Mouse (Mus musculus): ENCODE measurements around the gene Tbc1d22b.
"Not testable (repeated sequence)": the region's sequence is repeated elsewhere in the genome, so short reads cannot be mapped to it uniquely, and the experiment has no call there.

Tbc1d22b gene

DNA sequence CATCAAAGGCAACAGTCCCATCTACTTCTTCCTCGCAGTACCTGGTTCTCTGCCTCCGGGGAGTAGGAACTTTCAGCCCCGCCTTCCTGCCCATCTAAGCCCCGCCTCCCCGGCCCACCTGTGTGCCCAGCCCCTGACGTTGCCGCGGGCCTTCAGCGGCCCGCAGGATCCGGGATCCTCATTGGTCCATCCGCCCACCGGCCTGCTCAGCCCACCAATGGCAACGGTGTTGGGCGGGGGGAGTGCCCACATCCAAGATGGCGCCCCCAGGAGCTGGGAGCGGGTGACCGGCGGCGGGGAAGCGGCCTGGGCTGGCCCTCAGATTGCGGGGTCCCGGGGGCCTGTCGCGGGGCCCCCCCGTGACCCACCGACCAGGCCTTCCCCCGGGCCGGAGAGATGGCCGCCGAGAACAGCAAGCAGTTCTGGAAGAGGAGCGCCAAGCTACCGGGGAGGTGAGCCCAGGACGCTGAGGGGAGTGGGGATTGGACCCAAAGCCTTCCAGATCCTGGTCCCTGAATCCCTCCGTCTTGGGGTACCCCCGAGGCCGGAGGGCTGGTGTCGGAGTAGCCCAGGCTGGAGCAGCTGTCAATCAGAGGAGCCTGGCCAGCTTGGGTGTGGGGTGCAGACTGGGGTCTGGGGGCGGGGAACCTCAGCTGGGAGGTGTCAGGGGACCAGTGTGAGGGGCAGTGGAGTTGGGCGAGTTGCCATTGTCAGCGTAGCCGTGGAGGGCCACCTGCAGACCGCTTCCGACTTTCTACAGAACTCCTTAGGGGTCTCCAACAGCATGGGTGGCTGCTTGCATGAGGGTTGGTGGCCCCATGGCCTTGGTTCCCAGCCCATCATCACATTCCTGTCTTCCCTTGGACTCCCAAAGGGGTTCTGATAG, at the start of gene Tbc1d22b, which contains the start of gene Gm17657:
TSS of gene Tbc1d22b (plus strand) at position 243 of the 886 bp plus-strand sequence.
TSS of gene Gm17657 (minus strand) at position 96 of the 886 bp plus-strand sequence.
- DNase-seq (ENCODE audit: low spot score): peak; percentile 85

- no peak for DNase-seq (ENCODE audit: low spot score)
Measured at GRCm38 (mm10) chr17:29500243-29500740, 49.3 kb upstream of the Tbc1d22b start.

- no peak for DNase-seq (ENCODE audit: low spot score)
Measured at GRCm38 (mm10) chr17:29500802-29501469, 48.6 kb upstream of the Tbc1d22b start.

- DNase-seq (ENCODE audit: low spot score): no peak
Measured at GRCm38 (mm10) chr17:29502005-29502668, 47.4 kb upstream of the Tbc1d22b start.

- no peak for DNase-seq (ENCODE audit: low spot score)
Measured at GRCm38 (mm10) chr17:29502669-29503665, 46.6 kb upstream of the Tbc1d22b start.

GRCm38 (mm10) chr17:29503700-29504099, 45.9 kb upstream of the Tbc1d22b start:
- DNase-seq (ENCODE audit: low spot score): no peak

DNA sequence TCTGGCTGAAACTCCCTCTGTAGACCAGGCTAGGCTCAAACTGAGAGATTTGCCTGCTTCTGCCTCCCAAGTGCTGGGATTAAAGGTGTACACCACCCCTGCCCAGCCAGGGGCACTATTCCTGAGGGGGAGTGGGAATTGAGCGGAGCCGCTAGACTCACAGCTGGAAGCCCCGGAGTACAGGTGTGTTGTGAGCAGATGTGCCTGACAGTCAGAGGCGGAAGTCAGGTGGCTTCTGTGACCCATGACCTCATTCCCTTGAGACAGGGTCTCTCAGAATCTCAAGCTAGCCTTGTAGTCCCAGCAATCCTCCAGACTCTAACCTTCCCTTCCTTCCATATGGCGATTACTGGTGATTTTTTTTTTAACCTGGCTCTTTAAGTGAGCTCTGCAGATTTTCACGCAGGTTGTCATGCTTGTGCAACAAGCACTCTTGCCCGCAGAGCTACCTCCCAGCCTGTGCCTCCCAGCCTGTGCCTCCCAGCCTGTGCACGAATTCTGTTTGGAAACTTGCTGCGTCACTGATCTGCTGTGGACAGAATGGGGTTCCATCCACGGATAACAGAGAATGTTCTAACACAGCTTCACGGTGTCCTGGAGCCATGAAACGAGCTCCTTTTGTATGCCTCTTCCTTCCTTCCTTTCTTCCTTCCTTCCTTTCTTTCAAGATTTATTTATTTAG, 40.5 kb upstream of the Tbc1d22b start:
- no peak for DNase-seq (ENCODE audit: low spot score)

- DNase-seq (ENCODE audit: low spot score): no peak
Measured at GRCm38 (mm10) chr17:29510691-29511090, 38.9 kb upstream of the Tbc1d22b start.

- DNase-seq (ENCODE audit: low spot score): peak; percentile 58
Measured at GRCm38 (mm10) chr17:29513044-29513730, 36.4 kb upstream of the Tbc1d22b start.

DNA sequence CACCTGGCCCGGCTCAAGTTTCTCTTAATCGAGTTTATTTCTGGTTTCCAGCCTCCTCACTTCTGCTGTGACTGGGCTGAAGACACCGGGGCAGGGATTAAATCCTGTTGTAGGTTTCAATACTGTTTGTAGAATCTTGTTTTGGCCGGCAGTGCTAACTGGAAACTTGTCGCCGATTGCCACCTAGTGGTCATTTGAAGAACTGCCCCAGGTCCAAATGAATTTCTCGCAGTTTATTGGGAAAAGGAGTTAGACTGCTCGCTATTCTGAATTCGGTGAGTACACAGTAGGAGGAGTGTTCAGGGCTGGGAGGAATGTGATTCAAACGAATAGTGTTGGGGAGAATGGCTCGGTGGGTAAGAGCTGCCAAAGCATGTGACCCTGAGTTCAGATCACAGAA, 35.1 kb upstream of the Tbc1d22b start:
- peak; percentile 80 for DNase-seq (ENCODE audit: low spot score)

- not testable (repeated sequence) for DNase-seq (ENCODE audit: low spot score)
Measured at GRCm38 (mm10) chr17:29518665-29519064, 30.9 kb upstream of the Tbc1d22b start.

- DNase-seq (ENCODE audit: low spot score): no peak
Measured at GRCm38 (mm10) chr17:29519731-29520130, 29.9 kb upstream of the Tbc1d22b start.

DNA sequence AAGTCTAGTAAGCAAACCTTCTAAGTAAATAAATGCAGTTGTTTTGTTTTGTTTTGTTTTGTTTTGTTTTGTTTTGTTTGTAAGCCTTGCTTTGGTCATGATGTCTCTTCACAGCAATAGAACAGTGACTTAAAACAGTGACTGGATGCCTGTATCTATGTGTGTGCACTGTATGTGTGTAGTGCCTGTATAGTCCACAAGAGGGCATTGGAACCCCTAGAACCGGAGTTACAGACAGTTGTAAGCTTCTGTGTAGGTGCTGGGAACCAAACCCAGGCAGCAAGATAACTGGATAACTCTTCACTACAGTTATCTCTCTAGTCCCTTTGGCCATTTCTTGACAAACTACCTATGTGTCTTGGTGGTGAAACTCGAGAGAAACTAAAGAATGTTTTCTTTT, 24.0 kb upstream of the Tbc1d22b start:
- no peak for DNase-seq (ENCODE audit: low spot score)

GRCm38 (mm10) chr17:29528568-29529187, 20.9 kb upstream of the Tbc1d22b start:
- DNase-seq (ENCODE audit: low spot score): no peak

DNA sequence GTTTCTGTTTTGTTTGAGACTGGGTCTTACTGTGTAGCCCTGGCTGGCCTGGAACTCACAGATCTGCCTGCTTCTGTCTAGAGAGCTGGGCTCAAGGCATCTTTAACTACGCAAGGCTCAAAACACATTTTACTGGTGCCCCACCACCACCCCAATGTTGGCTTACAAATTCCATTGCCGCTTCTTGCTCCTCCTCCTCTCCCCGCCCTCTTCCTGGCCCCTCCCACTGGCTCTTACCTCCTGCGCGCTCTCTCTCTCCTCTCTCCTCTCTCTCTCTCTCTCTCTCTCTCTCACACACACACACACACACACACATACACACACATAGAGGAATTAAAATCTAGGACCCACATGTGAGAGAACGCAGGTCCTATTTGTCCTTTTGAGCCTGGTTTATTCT, 19.1 kb upstream of the Tbc1d22b start:
- DNase-seq (ENCODE audit: low spot score): no peak

DNA sequence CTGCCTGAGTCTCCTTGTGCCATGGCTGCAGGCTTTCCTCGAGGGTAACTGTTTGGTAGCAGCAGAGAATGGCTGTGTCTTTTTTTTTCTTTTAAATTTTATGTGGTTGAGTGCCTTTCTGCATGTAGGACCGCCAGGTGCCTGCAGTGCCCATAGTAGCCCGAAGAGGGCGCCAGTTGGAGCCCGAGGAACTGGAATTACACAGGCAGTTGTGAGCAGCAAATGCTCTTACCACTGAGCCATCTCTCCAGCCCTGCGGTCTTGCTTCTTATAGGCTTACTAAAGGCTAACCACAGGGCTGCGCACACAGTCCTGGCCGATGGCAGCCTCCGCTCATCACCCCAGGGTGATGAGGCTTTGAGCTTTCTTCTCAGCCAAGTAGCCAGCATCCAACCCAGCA, 18.3 kb upstream of the Tbc1d22b start:
- no peak for DNase-seq (ENCODE audit: low spot score)

DNA sequence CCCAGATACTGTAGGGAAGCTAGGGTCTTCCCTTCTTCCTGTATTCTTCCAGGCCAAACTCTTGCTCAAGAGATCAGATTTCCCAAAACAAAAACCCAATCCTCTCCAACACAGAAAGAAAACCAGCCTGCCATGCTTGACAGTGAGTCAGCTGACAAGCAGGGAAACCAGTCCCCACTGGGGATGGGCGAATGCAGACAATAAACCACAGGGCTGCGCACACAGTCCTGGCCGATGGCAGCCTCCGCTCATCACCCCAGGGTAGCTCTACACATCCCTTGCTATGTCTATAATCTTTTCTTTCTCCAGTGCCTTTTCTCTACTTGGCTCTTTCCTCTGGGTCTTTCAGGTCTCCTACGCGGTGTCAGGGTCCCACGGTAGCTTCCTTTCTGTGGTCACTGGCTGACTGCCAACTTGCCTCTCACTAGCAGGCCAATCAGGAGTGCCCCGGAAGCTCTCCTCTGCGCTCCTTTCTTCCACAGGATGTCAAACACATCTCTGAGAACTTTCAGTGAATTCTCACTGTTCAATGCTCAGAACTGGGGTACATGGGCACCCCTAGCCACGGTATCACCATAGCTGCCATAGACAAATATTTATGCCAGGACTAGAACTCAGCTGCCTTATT, 17.7 kb upstream of the Tbc1d22b start:
- no peak for DNase-seq (ENCODE audit: low spot score)

DNA sequence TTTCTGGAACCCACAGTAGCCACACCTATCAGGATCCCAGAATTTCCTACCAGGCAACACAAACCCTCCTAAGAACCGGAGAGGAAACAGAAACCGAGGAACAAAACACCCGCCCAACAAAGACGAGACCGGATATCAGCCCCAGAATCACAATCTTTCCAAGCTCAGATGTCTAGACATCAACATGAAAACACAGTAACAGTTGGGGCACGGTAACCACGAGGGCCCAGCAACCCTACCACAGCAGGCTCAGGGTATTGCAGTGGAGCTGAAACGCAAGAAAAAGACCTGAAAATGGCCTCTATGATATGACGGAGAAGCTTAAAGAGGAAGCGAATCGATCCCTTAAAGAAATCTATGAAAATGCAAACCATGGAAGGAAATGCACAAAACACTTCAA, 15.7 kb upstream of the Tbc1d22b start:
- no peak for DNase-seq (ENCODE audit: low spot score)

GRCm38 (mm10) chr17:29540426-29540825, 9.2 kb upstream of the Tbc1d22b start:
- DNase-seq (ENCODE audit: low spot score): no peak

Measured in ovary, postnatal 14 days (tissue).